34 mouse cellular contexts compared by ENCODE assay signal in genomic region chr5:50937570-50937969, GRCm38 (mm10).
"Had no signal": no experiment of that assay in that cellular context is flagged by ENCODE, and none has a peak within 500 bp of the region (broad histone marks: within the 10 kb centered on the region; RNA-seq: fewer than 3 reads in every experiment).

No protein-coding gene starts in this region.

- H3K4me1 ChIP-seq: heart, embryonic 12.5 days; heart, embryonic 13.5 days; heart, embryonic 15.5 days; hindbrain, embryonic 10.5 days; hindbrain, embryonic 12.5 days; hindbrain, embryonic 13.5 days; hindbrain, embryonic 15.5 days; intestine, embryonic 15.5 days; kidney, embryonic 15.5 days had no signal

- DNase-seq: heart, postnatal 10 days; heart, postnatal 14 days; heart, postnatal 36 days; heart, postnatal 4 days; kidney, adult 11 months; kidney, adult 18-20 months; kidney, adult 2 months; kidney, adult 8-10 months; kidney, adult 9 months; kidney, postnatal 10 days; kidney, postnatal 14 days; kidney, postnatal 25 days; kidney, postnatal 4 days; layer of hippocampus, adult 9-11 months; layer of hippocampus, postnatal 36 days had no signal

- H3K9ac ChIP-seq: heart, embryonic 12.5 days; heart, embryonic 13.5 days; heart, embryonic 15.5 days; hindbrain, embryonic 12.5 days; hindbrain, embryonic 13.5 days; hindbrain, embryonic 14.5 days; hindbrain, embryonic 15.5 days; intestine, embryonic 15.5 days; kidney, embryonic 15.5 days had no signal

- H3K9me3 ChIP-seq: heart, embryonic 12.5 days; heart, embryonic 13.5 days; heart, embryonic 15.5 days; hindbrain, embryonic 10.5 days; hindbrain, embryonic 12.5 days; hindbrain, embryonic 13.5 days; hindbrain, embryonic 15.5 days; intestine, embryonic 15.5 days; kidney, embryonic 15.5 days had no signal

- H3K27me3 ChIP-seq: heart, embryonic 12.5 days; heart, embryonic 13.5 days; heart, embryonic 15.5 days; hindbrain, embryonic 12.5 days; hindbrain, embryonic 13.5 days; hindbrain, embryonic 15.5 days; intestine, embryonic 15.5 days; kidney, embryonic 15.5 days had no signal

- ATAC-seq: hindbrain, embryonic 16.5 days; hindbrain, postnatal 0 days; inflammation-experienced regulatory T-cells, adult 6 months; intestine, embryonic 15.5 days; intestine, embryonic 16.5 days; intestine, postnatal 0 days had no signal

- H3K4me2 ChIP-seq: heart, embryonic 11.5 days; heart, embryonic 12.5 days; heart, embryonic 13.5 days; heart, embryonic 15.5 days; hindbrain, embryonic 12.5 days; hindbrain, embryonic 13.5 days; hindbrain, embryonic 14.5 days; hindbrain, embryonic 15.5 days; intestine, embryonic 15.5 days; kidney, embryonic 15.5 days had no signal

- H3K36me3 ChIP-seq: heart, embryonic 12.5 days; heart, embryonic 13.5 days; heart, embryonic 15.5 days; hindbrain, embryonic 10.5 days; hindbrain, embryonic 12.5 days; hindbrain, embryonic 13.5 days; hindbrain, embryonic 15.5 days; intestine, embryonic 15.5 days; kidney, embryonic 15.5 days had no signal

- H3K4me3 ChIP-seq: heart, embryonic 12.5 days; heart, embryonic 13.5 days; heart, embryonic 15.5 days; hindbrain, embryonic 10.5 days; hindbrain, embryonic 12.5 days; hindbrain, embryonic 13.5 days; hindbrain, embryonic 15.5 days; intestine, embryonic 15.5 days; kidney, embryonic 15.5 days; layer of hippocampus, adult 2 months; left cerebral cortex, adult 2 months had no signal

- H3K27ac ChIP-seq: heart, embryonic 13.5 days; heart, embryonic 15.5 days; hindbrain, embryonic 10.5 days; hindbrain, embryonic 12.5 days; hindbrain, embryonic 13.5 days; hindbrain, embryonic 14.5 days; hindbrain, embryonic 15.5 days; hindbrain, postnatal 0 days; intestine, embryonic 15.5 days; kidney, embryonic 15.5 days; kidney, postnatal 0 days; layer of hippocampus, adult 2 months; left cerebral cortex, adult 2 months had no signal
